Mouse (Mus musculus) gastrocnemius, postnatal 36 days (tissue): ENCODE results near the gene Fut11. TPM values are rescaled to one million over a fixed set of nuclear protein-coding genes. Genes with fewer than 3 reads are reported as not detected.

Experiments used
- DNase-seq, 2 experiments: peaks; one replicate each; pipeline ENCODE4 v3.0.0; 2022
- intact Hi-C: fragments of 180-260 bp; cut with DNase I; formaldehyde crosslinking; loops from one replicate; pipeline ENCODE4 v1.15.1; 2025
- microRNA-seq, 2 experiments: library from miRNA; unstranded; fragments of <30 nt; microRNA quantifications; one replicate each; pipeline ENCODE4 v1.2.0; 2021
- total RNA-seq, 2 experiments: library from RNA; stranded (reverse); gene quantifications; 2 replicates each; pipeline ENCODE4 v1.2.3; 2021

The Fut11 gene
- total RNA-seq, 2 experiments from 2014 or later, result 2.5 to 2.7 TPM

GRCm38 (mm10) chr14:20743614-20744013 lies 48.8 kb downstream of the Fut11 start:
- DNase-seq, result no peak
- intact Hi-C loops, result no loop called here

GRCm38 (mm10) chr14:20746935-20747334 lies 52.2 kb downstream of the Fut11 start:
- no peak for DNase-seq
- intact Hi-C loops, result loop anchor here (5.0 kb wide), 1 partner anchor 260 kb away; no protein-coding TSS in a partner anchor

- intact Hi-C loops, result loop anchor here (5.0 kb wide), 1 partner anchor 259 kb away; no protein-coding TSS in a partner anchor
- DNase-seq, result no peak
Measured at GRCm38 (mm10) chr14:20748388-20748787, 53.6 kb downstream of the Fut11 start.

- intact Hi-C loops, result loop anchor here (5.0 kb wide), 1 partner anchor 258 kb away; no protein-coding TSS in a partner anchor
Measured at GRCm38 (mm10) chr14:20749494-20750051, 54.8 kb downstream of the Fut11 start.

GRCm38 (mm10) chr14:20750503-20750902 lies 55.7 kb downstream of the Fut11 start:
- DNase-seq, result no peak
- intact Hi-C loops, result no loop called here

More at GRCm38 (mm10) chr14:20749494-20750051, 54.8 kb downstream of the Fut11 start:
- DNase-seq, result no peak

Small RNAs within 50 kb of the gene (microRNA-seq; reads per million reads assigned to microRNA genes)
- 0.36 to 0.74 reads per million in 2 experiments for gene Mir6946

Other genes with a start within 250 kb of the Fut11 start
- gene Cfap70, start 242.7 kb upstream of the Fut11 start, total RNA-seq, result under 1 TPM; 0.08 to 0.22 TPM
- gene Anxa7, start 214.8 kb upstream of the Fut11 start, total RNA-seq, result 10 to 100 TPM; 29.1 to 36.8 TPM
- gene Mss51, start 198.1 kb upstream of the Fut11 start, total RNA-seq, result 10 to 100 TPM; 20.2 to 36.2 TPM
- gene Ppp3cb, start 148.4 kb upstream of the Fut11 start, total RNA-seq, result 100 to 1,000 TPM; 158 to 159 TPM
- 1 to 10 TPM; 5.2 to 6.8 TPM for gene Usp54, start 53.9 kb upstream of the Fut11 start, total RNA-seq
- 1,000 to 10,000 TPM; 3,097 to 3,157 TPM for gene Myoz1, start 38.4 kb upstream of the Fut11 start, total RNA-seq
- gene Synpo2l, start 26.6 kb upstream of the Fut11 start, total RNA-seq, result 100 to 1,000 TPM; 158 to 184 TPM
- gene Sec24c, start 20.7 kb upstream of the Fut11 start, total RNA-seq, result 10 to 100 TPM; 71.5 to 73.6 TPM
- 100 to 1,000 TPM in 1 of 2 experiments, 10 to 100 TPM in 1; 99.9 to 110 TPM for gene Chchd1, start 8.0 kb downstream of the Fut11 start, total RNA-seq
- 10 to 100 TPM; 28.5 to 30.6 TPM for gene Zswim8, start 12.6 kb downstream of the Fut11 start, total RNA-seq
- 1 to 10 TPM; 4.9 to 7.3 TPM for gene Ndst2, start 39.6 kb downstream of the Fut11 start, total RNA-seq
- gene Camk2g, start 99.1 kb downstream of the Fut11 start, total RNA-seq, result 100 to 1,000 TPM; 170 to 172 TPM
- 10 to 100 TPM; 23.9 to 25.3 TPM for gene Plau, start 141.7 kb downstream of the Fut11 start, total RNA-seq
- 10 to 100 TPM; 70.9 to 91.6 TPM for gene Vcl, start 234.4 kb downstream of the Fut11 start, total RNA-seq